Mouse (Mus musculus) adrenal gland (tissue): ENCODE results near the gene Fabp3.

Source experiments
- intact Hi-C: fragments of 180-260 bp; cut with DNase I; formaldehyde crosslinking; loops from one replicate; pipeline ENCODE4 v1.15.1; 2025

Fabp3 gene

GRCm38 (mm10) chr4:130292271-130292670 is 16.1 kb upstream of the Fabp3 start:
- intact Hi-C loops: loop anchor here (1.0 to 5.0 kb wide), 2 partner anchors 28 to 95 kb away; no protein-coding TSS in a partner anchor

- intact Hi-C loops: loop anchor here (5.0 kb wide), 1 partner anchor 97 kb away; no protein-coding TSS in a partner anchor
These were observed 13.9 kb upstream of the Fabp3 start for GRCm38 (mm10) chr4:130294513-130294912.

DNA sequence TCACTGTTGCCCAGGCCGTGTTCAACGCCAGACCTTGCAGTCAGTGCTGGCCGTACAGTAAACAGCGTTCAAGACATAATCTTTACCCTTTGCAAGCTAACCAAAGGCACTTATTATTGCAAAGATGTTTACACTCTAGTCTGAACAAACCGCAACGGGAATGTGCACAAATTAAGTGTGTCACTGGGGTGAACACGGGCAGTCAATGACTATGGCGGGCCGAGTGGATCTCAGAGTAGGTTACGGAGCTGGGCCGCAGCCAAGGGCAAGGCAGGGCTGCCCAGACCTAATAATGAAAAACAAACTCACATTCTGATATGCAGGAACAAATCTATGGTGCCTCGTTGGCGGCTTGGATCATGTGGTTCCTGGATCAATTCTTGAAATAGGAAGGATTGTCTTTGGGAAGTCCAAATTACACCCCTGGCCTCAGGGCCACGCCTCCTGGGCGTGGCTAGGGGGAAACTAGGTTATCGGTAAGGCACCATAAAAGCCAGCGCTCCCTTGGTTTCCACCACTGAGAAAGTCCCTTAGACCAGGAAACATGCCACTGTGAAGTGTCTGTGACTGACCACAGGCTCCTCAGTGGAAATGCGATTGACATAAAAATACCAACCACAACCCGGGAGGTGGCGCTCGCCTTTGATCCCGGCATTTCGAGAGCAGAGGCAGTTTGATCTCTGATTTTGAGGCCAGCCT is 13.2 kb upstream of the Fabp3 start:
- intact Hi-C loops: no loop called here

DNA sequence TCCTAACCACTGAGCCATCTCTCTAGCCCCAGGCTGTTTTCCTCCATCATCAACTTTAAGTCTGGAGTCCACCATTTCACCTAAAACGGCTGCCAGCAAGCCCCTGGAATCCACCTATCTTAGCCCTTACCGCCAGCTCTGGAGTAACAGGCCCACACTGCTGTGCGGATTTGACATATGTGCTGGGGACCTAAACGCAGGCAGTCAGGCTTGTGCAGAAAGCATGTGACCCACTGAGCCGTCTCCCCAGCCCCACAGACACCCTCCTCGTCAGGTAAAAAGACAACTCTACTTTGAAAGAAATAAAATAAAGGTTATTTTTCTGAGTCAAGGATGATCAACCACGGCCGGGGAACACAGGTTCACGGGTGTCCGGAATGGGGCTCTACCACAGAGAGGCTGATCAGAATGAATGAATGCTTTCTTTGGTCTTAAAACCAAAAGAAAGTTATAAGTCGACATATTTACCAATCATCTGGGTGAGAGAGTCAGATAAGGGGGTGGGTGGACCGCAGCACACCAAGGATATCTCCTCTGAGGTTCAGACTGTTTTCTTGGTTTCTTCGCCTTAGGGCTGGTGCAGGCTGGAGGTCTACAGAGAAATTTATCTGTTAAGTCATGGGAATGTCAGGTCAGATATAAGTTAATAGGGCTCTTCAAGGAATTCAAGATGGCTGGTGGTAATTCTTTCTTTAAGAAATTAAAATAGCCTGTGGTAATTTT is 12.0 kb upstream of the Fabp3 start:
- intact Hi-C loops: no loop called here

DNA sequence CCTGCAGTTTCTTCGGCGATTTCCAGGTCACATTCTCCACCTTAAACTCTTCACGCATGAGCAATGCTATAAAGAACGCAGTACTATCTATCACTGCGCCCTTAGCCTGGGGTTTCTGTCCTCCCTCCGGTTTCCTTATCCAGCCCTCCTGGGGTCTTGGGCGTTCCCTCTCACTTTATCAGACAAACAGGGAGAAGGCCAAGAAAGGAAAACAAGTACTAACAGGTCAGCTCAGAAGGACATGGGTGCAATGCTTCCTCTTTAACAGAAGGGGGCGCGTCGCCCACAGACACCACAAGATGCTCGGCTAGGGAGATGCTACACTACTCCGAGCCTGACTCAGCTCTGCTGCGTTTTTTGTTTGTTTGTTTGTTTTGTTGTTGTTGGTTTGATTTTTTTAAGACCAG is 11.3 kb upstream of the Fabp3 start:
- intact Hi-C loops: no loop called here

DNA sequence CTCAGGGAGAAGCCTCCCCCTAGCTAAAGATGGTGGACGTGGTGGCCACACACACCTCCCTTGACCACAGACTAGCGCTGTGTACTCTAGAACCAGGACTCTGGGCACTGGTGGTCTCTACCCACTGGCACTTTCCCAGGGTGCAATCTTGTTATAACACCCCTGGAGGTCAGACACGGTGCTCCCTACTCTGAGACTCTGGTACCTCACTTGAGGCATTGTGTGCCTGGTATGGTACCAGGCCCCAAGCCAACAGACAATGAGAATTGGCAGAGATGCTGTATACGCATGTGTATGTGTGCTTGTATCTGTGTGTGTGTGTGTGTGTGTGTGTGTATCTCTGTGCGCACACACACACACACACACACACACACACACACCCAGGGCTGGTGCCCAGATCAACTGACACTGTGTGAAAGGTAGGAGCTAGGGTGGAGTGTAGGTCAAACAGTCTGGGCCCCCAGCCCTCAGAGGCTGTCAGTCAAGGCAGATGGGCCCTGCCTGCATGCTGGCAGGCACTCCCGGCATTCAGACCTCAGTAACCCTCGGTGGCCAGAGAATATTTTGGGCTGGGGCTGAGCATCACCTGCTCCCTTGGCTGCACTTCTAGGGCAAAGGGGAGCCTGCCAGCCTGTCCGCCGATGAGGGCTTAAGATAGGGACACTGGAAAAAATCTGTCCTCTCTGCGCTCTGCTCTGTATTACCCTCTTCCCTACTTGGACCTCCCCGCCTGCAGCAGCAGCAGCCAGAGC is 9.3 kb upstream of the Fabp3 start:
- intact Hi-C loops: no loop called here

DNA sequence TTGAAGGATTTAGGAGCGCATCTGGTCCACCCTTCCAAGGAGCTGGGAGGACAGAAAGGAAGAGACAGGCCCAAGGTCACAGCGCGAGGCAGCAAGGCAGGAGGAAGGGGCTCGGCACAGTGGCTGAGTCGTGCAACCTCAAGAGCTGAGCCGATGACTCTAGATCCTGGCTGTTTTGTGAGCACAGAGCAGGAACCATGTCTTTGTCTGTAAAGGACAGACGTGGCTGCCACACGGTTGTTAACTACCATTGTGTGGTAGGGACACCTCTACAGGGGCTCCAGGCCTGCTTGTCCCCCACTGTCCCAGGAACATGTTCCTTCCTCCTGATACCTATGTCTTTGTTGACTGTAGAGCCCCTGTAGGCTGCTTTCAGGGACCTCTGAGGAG is 8.8 kb upstream of the Fabp3 start:
- intact Hi-C loops: no loop called here

- intact Hi-C loops: no loop called here
These were observed 6.0 kb upstream of the Fabp3 start for GRCm38 (mm10) chr4:130302285-130302870.

GRCm38 (mm10) chr4:130304746-130305145 is 3.6 kb upstream of the Fabp3 start:
- intact Hi-C loops: no loop called here

DNA sequence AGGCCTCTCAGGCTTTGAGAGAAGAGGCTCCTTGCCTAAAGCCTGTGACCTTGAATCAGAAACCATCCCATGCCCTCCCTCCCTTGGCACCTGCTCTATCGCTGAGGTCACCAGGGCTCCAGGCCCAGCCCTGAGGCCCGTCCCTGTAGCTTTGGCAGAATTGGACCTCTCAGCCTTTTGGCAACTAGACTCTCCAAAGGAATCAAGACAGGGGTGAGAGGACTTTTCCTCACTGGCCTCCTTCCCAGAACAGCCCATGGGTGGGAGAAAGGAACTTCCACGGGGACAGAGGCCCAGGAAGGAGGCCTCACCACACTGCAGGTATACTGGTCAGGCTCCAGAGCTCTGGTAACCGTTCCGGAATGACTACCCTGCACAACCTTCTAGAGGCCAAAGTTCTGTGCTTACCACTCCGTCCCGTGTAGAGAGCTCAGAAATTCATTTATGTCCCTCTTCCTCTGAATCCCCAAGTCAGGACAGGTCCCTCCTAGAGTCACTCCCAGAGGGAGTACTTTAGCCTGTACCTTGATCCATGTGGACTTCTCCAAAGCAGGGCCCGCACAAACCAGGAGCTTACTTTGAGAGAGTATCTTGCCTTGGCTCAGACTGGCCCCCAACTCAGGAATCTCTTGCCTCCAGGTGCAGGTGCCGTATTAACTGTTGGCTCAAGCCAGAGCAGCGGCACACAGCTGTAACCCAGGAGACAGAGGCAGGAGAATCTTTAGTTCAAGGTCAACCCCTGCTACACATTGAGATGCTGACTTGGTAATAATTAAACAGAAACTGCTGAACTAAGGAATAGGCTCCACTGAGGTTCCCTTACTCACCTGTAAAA is 1.4 kb upstream of the Fabp3 start:
- intact Hi-C loops: no loop called here

DNA sequence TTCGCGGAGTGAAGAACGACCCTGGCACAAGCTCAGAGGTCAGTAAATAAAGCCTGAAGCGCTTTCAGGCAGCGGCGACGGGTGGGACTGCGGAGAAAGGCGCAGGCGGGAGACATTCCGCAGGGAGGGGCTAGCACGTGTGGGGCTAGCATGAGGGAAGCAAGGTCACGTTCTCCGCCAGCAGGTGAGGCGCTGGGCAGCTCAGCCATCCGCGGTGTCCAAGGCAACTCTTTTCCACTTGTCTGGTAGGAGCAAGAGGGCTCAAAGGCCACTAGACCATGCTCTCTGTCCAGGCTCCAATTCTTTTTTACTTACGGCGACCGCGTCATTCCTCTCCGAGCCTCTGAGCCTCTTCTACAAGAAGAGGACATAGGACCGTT is 554 bp upstream of the Fabp3 start:
- intact Hi-C loops: no loop called here

- intact Hi-C loops: no loop called here
These were observed 859 bp downstream of the Fabp3 start for GRCm38 (mm10) chr4:130309254-130309653.

DNA sequence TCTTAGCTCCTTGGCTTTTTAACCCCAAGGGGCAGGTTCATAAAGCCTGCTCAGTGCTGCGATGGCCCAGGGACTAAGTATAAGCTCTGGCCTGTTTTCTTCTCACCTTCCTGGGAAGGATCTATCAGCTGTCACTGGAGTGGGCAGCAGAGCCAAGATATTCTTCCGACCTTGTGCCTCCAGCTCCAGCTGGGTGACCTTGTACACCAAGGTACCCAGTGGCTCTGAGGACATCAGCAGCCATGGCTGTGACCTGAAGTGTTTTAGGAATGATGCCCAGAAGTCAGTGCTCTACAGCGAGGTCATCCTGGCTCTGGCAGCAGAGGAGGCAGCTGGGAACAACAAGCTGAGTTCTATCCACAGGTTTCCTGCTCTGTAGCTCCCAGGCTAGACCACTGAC is 4.1 kb downstream of the Fabp3 start:
- intact Hi-C loops: no loop called here

DNA sequence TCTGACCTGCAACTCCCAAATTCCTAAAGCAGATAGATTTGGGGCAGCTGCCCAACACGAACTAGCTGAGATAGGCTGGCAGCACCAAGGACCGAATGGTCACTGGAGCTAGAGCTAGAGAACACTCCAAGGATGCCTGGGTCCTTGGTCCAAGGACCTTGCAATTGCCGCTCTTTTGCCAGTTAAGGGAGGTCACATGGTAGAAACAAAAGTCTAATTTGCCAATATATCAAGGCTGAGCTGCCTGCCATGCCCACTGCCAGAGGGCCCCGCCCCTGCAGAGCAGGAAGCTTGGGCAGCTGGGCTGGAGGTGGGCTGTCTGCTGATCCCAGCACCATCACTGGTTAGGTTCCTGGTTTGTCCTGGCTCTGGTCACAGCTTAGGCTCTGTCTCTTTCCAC is 5.2 kb downstream of the Fabp3 start:
- intact Hi-C loops: no loop called here

DNA sequence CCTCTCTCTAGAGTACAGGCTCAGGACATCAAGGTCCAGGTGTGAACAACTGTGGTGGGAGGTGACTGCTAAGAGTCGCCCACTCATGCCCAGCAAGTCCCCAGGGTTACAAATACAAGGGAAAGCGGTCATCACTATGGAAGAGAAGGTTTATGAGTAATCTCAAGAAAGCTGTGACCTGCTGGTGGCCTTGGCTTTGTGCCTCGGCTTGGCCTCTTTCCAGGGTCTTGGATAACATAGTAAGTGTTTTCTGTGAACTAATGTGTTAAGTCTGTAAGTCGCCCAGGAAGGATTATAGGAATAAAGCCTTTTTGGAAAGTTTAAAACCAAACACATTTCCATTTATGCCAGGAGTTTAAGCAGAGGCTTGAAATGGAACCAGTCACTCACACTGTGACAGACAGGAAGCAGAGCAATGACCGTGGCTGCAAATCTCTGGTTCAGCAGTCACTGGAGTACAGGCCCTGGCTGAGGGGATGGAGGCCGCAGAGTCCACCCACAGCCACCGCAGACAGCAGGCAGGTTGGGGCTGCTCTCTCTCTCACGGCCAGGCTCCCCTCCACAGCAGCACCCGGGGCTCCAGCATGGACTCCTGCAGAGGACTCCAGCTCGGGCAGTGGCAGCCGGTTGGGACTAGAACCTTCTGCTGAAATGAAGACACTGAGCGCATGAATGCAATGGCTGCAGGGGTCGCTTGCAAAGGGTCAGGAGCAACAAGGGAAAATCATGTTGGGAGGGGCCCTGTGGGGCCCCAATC is 7.6 kb downstream of the Fabp3 start:
- intact Hi-C loops: no loop called here

DNA sequence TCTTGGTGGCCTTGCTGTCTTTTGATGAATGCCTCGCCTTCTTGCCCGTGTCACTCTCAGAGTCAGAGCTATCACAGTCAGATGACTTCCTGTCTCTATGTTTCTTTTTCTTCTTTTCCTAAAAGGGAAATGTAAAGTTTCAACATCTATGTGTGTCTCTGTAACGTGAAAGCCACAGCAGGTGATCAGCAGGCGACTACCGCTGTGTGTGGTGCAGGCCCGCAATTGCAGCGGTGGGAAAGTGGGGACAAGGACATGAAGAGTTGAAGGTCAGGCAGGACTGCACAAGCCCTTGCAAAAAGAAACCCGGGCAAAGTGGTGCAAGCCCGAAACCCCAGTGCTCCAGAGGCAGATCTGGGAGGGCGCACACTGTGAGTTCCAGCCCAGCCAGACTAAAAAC is 8.3 kb downstream of the Fabp3 start:
- intact Hi-C loops: no loop called here

GRCm38 (mm10) chr4:130318122-130318521 is 9.7 kb downstream of the Fabp3 start:
- intact Hi-C loops: no loop called here

DNA sequence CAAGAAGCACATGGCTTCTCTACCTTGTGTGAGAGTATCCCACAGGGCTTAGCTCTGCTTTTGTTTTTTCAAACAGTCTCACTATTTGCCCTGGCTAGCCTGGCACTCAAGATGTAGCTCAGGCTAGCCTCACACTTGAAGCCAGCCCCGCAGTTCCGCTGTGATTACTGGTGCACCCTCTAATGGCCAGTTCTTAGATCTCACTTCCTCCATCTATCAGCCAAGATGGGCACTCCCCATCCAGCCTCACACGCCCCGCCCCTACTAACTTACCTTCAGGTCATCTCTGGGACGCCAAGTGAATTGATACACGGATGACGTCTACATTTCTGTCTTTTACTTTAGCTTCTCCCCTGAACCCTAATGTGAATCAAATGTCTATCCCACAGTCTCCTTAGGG is 11.2 kb downstream of the Fabp3 start:
- intact Hi-C loops: no loop called here

- intact Hi-C loops: no loop called here
These were observed 13.2 kb downstream of the Fabp3 start for GRCm38 (mm10) chr4:130321640-130322039.

DNA sequence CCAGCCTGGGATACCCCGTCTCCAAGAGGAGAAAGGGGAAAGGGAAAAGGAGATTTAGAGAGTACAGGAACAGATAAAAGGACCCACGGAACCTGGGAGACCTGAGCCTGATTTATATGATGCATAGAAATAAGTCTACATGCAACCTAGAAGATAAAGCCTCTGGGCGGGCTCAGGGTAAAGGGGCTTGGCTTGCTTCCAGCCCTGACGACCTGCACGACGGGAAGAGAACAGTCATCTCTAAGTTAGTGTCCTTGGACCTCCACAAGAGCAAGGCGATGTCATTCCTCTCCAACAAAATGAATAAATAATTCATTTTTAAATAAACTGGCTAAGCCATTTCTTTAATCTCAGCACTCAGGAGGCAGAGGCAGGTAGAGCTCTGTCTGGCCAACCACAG is 14.2 kb downstream of the Fabp3 start:
- intact Hi-C loops: no loop called here
